Mouse (Mus musculus) heart, postnatal 10 days (tissue): ENCODE results near the gene Dhx33. TPM values are rescaled to one million over a fixed set of nuclear protein-coding genes. Genes with fewer than 3 reads are reported as not detected.

Experiments used
- DNase-seq, 2 experiments: peaks; one replicate each; pipeline ENCODE4 v3.0.0; 2021
- intact Hi-C: fragments of 180-260 bp; cut with DNase I; formaldehyde crosslinking; loops from one replicate; pipeline ENCODE4 v1.15.1; 2025
- total RNA-seq, 2 experiments: library from RNA; stranded (reverse); gene quantifications; 2 replicates each; pipeline ENCODE4 v1.2.3; 2021

Dhx33 gene
- 10 to 100 TPM; 14.9 to 17.6 TPM for total RNA-seq

DNA sequence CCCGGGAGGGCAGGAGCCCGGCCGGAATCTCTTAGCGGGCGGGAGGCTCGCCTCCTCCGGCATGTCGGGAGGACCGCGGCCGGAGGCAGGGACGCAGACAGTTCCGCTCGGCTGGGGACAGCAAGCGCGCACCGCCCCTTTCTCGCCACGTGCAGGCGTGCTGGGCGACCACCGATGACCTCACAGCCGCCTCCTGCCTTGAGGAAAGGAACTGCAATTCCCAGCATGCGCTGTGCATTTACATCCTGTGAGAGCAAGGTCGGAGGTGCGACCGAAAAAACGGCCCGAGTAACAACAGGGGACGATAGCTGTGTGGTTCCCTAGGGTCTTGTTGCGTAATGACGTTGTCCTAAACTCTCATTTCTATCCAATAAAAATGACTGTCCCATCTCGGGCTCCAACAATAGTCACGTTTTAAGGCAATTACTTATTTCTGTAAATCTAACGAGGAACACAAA lies at the start of gene Dhx33:
Gene Dhx33 (minus strand): TSS at position 122 of the 458 bp plus-strand sequence.
- peak; percentile 99 for DNase-seq
- intact Hi-C loops = loop anchor here (2.0 kb wide), 1 partner anchor 14 kb away; the partner anchor contains the start of genes Derl2 and Mis12

DNA sequence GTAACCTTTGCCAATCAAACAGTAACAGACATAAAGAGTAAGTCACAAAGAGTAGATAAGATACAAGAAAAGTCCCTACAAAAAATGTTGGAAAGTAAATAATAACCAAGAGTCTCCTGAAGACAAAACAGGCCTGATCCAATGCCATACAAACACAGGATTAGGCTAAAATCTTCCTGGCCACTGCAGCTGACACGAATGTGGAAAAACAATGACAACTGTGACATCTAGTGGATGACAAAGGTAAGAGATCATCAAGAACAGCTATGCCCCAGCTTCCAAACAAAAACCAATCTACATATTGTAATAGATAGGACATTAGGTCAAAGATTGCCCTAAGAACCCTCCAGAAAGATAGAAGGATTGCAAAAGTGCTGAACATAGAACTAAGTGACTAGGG lies 48.3 kb upstream of the Dhx33 start:
- intact Hi-C loops = loop anchor here (5.0 kb wide), 1 partner anchor 70 kb away; the partner anchor contains the start of gene C1qbp

DNA sequence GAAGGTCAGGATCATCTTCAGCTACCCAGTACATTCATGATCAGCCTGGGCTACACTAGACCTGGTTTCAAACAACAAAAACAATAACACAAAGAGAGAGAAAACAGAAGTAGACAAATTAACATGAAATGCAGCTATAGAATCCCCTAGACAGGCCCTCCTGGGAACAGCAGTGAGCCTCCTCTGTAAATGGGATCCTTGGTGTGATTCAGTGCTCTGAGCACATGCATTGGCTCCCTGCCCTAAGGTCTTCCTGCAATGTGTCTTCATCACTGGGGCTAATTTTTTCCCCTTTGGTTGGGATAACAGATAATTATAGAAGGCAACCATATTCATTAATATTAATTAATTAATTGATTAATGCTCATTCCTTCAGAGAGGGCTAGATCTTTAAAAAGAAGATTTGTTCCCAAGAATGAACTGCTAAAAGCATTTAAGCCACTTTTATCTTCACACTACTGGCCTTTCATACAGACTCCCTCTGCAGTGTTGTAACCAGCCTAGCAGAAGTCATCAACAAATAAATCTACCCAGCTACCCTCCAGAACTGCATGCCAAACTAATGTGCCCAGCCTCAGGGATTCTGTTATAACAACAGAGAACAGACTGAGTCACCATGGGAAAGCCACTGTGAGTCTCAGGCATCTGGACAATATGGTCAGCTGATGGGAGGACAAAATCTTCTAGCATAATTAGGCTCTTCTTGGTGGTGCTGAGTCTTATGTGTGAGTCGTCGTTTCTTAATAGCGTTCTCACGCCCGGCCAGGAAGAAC lies 35.5 kb upstream of the Dhx33 start:
- DNase-seq = no peak
- intact Hi-C loops = no loop called here

More for the DNA sequence above, 48.3 kb upstream of the Dhx33 start:
- peak; percentile 16 to 29 for DNase-seq

DNA sequence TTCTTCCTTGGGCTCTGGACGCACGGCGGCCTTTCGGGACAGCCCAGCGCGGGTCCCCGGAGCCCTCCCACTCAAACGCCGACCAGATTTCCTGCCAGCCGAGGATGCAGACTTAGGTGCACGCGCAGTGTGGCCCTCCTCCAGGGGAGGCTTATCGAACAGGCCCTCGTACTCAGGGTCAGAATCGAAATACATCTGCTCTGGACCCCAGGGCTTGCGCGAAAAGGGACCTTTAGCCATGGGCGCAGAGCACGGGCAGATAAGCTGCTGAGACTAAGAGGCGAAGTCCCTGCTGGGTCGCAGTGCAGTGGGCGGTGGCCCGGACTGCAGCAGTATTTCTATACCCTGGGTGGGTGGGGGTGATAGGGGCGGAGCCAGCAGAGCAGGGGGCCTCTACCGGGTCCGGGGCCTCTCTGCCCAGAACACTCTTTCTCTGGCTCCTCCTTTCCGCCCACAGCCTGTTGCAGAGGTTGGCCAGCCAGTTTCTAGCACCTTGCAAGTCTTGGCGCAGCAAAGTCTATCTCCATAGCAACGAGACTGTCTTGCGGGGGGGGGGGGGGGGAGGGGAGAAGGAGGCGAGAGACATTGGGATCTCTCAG lies 29.0 kb upstream of the Dhx33 start, which contains the start of gene 6330403K07Rik:
Gene 6330403K07Rik (minus strand): TSS at position 351 of the 599 bp plus-strand sequence.
- intact Hi-C loops = no loop called here
- peak; percentile 30 to 32 for DNase-seq

DNA sequence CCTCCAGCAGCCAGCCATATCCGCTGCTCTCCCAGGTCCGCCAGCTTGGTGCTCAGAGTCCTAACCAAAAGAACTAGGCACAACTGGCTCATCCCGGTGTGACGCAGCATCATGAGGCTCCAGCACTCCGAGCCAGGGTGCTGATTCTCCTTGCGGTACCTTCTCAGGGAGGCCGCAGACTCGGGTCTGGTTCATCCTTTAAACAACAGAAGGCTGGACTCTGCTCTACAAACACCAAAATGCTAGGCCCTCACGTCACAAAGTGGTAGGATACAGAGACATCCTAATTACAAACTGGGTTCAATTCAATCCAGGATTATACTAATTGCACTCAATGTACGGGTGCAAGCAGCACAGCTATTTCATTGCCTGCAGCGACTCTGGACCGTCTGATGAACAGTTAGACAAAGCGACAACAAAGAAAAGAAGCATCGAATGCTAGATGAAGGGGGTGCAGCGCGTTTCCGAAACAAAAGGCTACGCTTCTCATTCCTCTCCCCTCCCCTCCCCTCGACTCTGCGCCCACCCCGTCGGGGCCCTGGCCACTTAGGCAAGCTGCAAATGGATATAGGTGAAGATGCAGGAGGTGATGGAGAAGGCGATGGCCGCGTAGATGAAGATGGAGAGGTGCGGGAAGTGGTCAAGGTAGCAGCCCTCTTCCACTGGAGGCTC lies 28.4 kb upstream of the Dhx33 start:
- intact Hi-C loops = no loop called here
- DNase-seq = peak in 1 of 2 experiments; percentile 4

DNA sequence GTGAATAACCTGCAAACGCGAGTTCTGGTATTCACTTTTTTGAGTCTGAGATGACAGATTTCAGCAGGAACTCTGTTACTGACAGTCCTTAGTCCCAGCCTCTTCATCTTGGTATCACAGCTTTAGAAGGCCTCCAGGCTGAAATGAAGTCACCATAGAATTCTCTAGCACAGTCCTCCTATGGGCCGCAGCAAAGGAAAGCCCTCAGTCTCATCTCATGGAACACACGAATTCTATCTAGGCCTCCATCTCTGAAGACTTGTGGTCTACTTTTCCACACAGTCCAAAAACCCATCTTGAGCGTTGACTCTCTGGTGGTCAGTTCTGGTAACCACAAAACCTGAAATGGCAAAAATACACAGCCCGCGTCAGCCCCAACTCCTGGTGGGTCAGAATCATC lies 27.8 kb upstream of the Dhx33 start:
- DNase-seq = no peak
- intact Hi-C loops = no loop called here

DNA sequence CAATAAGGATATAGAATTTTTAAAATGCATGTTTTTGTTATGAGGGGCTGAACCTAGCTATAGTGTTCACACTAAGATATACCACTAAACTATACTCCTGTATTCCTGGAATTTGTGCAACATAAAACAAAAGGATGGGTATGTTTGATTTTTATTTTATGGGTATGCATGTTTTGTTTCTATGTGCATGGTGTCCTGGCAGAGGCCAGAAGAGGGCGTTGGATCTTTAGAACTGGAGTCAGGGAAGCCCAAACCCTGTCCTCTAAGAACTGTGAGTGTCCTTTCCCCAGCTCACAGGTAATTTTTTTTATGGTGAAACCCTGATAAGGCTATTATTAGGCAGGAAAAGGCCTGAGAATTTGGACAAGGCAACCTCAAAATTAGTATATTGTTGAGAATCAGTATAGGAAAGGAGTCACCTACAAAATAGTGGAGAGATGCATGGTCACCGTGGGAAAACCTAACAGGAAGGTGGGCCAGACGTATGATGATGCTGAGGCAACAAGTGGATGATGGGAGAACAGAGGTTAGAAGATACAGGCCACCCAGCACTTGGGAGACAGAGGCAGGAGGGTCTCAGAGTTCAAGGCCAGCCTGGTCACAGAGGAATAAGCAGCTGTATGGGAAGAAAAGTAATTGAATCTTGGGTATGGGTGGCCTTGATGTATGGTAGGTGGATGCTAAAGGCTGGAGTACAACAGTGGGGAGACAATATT lies 25.3 kb upstream of the Dhx33 start:
- intact Hi-C loops = no loop called here

DNA sequence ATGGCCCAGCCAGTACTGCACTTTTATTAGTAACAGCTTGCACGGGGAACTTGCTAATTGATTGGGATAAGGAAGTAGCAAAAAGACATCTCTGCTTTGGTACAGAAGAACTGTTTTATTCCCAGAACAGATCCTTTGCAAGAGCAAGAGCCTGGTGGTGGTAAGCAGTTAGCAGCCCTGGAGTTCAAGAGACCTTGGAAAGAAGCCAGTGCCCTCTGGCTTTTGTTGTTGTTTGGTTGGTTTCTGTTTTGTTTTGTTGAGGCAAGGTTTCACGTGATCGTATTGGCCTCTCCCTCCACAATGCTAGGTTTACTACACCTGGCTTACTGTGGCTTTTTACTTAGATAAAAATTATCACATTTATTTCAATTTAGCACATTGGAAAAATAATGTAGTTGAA lies 24.0 kb upstream of the Dhx33 start:
- intact Hi-C loops = no loop called here
- no peak for DNase-seq

More for the DNA sequence above, 25.3 kb upstream of the Dhx33 start:
- no peak for DNase-seq

DNA sequence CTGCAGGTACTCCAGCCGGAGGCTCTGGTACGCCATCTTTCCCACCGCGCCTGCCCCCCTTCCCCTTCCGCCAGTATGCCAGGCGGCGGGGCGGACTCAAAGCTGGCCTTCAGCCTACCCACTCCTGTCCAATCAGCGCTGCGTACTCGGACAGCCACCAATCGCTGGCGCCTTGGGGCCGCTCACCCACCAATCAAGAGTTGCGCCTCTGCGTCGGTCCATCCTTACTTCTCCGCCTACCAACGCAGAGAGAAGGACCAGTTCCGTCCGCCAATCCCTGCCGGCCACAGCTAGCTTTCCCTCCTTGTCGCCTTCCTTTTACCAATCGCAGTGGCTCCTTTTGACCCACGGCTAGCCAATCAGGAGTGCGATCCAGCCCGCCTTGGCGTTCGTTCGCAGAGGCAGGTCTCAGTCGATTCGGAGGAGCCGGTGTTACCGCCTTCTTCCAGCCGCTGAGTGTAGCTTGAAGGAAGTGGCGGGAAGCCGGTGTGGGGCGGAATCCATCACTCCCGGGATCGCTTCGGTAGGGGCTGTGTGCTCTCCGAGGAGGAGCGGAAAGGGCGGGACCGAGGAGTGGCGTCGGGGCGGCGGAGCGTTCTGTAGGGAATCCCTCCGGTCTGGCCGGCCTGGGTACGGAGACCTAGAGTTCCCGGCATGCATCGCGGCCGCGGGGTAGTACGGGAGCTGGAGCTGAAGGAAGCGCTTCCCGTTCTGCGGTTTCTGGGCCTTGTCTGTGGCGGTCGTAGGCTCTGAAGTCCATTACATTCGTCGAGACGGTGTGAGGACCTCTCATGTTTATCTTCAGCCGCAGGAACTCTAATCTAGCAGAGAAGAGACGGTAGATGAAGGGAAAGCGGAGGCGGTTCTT lies 15.2 kb upstream of the Dhx33 start, which contains the start of the genes Mis12 and Derl2:
Gene Mis12 (plus strand): TSS at position 411 of the 868 bp plus-strand sequence.
Gene Derl2 (minus strand): TSS at position 641 of the 868 bp plus-strand sequence.
- intact Hi-C loops = loop anchor here (2.0 kb wide), 1 partner anchor 15 kb away; the partner anchor contains the start of gene Dhx33
- peak; percentile 99 for DNase-seq

DNA sequence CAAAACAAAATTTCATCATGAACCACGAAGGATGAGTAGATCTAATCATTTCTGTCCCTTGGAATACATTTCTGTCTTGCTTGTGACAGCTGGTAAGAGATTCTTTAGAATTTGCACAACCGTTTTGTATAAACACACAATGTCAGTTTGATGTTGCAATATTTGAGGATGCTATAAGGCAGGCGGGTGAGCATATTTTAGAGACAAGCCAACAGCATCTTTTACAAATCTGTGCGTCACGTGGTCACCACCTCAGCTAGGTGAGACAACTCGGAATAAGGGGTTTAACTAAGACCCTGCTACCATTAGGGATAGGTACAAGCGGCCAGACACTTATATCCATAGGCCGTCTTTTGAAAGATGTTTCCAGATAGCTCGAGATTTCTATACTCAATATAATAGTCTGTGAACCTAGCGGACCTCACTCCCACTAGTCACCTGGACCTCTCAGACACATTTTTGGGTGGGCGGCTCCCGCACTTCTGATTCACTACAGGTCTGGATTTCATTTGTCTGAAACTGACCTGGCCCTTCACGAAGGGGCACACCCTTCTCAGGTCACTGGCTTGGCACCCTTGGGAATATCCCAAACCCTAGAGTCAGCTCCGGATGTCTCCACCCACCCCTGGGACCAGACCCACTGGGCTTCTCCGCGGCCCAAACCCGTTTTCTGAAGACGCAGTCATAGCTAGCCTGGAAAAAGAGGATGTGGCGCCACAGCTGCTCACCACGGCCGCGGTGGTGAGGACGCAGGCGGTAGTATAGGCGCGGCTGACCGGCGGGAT lies 14.4 kb upstream of the Dhx33 start:
- intact Hi-C loops = loop anchor here (2.0 kb wide), 1 partner anchor 14 kb away; the partner anchor contains the start of gene Dhx33
- no peak for DNase-seq

DNA sequence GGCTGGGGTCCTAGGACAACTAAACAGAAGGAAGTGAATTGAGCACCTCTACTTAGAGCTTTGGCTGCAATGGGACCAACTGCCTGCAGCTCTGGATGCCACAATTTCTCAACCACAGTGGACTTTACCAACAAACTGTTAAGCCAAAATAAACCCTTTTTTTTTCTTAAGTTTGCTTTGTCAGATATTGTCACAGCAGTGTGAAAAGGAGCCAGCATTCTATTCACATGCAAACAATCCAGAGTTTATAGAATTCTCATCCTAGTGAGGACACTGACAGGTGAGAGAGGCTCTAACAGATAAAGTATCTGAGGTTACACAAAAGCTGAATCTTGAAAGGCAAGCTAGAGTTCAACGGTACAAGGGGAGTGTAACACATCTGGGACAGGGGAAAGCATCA lies 12.8 kb upstream of the Dhx33 start:
- intact Hi-C loops = no loop called here
- no peak for DNase-seq

DNA sequence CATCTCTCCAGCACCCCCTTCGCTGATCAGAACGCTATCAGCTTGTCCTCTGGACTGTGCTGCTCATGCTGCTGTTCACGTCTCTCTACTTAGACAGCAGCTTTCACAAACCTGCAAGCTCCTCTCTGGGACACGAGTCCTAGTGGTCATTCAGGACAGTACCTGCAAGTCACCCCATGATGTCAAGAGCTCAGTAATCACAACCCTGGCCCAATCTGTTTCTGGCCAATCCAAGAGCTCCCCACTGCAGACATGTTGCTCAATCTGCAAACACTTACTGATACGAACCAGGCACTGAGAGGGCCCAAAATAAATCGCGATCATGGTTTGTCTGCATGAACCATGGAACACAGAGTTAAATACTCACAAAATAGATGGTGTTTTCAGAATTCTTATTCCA lies 8.5 kb upstream of the Dhx33 start:
- intact Hi-C loops = no loop called here
- DNase-seq = no peak

DNA sequence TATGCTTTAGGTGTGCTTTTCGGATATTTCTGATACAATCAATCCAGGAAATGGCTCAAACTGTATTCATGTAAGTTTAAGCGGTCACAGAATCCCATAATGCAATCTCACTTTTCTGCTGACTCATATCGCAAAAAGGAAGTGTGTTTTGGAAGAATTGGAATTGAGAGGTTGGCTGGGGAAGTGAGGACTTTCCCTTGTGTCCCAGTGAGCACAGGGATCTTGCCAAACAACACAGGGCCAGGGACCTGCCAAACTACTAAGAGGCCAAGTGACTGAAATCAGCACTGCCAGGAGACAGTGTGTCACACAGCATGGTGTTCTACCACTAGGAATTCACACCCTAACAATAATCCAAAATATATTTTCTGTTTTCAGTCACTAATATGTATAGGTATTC lies 4.1 kb upstream of the Dhx33 start:
- intact Hi-C loops = no loop called here
- DNase-seq = peak; percentile 41 to 45

DNA sequence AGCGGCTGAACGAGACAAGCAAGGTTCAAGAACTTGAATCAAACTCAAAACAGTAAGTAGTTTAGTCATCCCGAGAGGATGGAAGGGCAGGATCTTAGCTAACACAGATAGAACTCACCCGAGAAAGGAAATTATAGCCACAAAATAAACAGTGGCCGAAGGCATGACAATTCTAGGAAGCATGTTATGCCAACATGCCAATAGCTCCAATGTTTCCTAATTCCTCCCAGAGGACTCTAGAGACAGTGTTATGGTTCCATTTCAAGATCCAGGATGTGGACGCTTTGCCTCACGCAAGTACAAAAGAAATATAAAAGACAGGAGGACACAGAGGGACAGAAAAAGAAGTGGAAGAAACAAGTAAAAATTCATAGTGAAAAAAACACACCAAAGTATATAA lies 3.6 kb upstream of the Dhx33 start:
- intact Hi-C loops = no loop called here

DNA sequence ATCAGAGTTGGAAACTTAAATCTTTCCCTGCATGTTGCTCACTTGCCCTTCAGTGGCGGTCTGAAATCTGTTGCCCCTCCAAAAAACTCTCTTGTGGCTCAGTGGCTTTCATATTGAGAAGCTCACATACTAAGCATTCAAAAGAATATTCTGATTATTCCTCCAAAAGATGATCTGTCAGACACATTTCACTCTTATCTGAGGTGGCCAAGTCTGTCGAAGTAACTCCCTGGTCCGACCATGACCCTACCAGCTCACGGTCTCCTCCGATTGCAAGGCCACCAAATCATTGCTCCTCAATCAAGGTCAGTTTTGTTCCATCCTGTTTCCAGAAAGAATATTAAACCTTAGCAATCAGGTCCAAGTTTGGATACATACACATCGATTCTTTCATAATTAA lies 2.8 kb upstream of the Dhx33 start:
- DNase-seq = no peak
- intact Hi-C loops = no loop called here

More for the DNA sequence above, 3.6 kb upstream of the Dhx33 start:
- DNase-seq = no peak

DNA sequence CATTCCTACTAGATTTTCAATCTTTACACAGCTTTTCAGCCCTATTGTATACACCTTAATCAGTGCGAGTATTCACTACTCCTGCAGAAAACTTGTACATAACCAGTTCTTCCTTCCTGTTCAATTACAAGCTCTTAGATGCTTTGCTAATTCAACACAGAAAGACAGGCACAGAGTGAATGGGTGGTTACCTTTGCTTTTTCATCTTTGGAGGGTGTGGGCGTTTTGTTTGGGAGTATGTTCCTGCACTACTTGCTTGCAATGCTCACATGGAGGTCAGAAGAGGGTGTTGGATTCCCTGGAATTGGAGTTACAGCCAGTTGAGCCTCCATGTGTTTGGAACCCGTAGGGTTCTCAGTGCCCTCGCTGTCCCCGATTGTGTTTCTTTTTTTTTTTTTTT lies 809 bp upstream of the Dhx33 start:
- intact Hi-C loops = loop anchor here (2.0 kb wide), 1 partner anchor 14 kb away; the partner anchor contains the start of genes Derl2 and Mis12
- DNase-seq = peak in 1 of 2 experiments; percentile 10

DNA sequence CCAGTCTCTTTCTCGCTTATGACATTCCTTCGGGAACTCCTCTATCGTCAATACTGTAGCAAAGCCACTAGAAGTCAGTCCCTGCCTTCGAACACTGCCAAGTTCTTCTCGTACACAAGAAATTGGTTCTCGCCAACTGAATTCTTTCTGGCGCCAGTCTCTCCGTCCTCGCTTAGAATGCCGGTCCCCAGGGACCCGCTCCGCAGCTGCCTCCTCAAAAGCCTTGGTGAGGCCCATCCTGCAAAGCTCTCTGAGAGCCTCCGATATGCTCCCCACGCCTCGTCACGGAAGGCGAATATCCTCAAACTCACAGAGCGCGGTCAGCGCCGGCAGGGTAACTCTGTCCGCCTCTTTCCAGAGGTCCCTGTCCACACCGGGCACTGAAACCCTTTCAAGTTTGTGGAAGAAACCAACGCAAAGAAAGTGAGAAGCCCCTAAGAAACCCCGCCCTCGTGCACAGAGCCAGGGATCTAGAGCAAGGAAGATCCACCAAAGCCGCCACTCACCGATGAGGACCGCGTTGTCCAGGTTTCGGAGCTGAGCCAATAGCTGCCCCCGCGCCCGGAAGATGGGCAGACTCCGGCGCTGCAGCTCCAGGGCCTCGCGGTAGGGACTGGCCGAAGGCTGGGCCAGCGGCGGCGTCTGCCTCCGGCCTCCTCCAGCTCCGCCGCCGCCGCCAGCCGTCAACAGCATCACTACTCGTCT lies 474 bp downstream of the Dhx33 start:
- intact Hi-C loops = loop anchor here (2.0 kb wide), 1 partner anchor 15 kb away; the partner anchor contains the start of genes Derl2 and Mis12
- no peak for DNase-seq

DNA sequence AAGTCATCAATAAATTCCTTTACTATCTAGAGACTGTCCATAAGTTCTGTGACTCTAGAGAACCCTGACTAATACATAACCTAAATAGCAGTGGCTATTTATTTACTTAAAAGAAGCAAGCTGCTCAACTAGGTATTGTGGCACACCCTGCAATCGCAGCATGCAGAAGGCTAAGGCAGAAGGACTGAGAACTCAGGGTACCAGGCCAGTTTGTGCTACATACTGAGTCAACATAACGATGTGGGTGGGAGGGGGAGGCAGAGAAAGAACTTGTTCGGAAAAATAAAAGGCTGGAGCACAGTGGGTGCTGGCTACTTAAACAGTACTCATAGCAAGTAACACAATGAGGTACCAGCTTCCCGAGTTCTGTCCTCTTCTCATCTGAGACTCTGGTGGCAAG lies 3.1 kb downstream of the Dhx33 start:
- intact Hi-C loops = no loop called here
- no peak for DNase-seq
